Mouse (Mus musculus) T-cell, adult 2 months (primary cell): ENCODE results near the gene Adcy9.
"Not testable (repeated sequence)": the region's sequence is repeated elsewhere in the genome, so short reads cannot be mapped to it uniquely, and the experiment has no call there.

Experiments used
- DNase-seq: peaks from one replicate; pipeline ENCODE4 v3.0.0; 2022; ENCODE audit warnings: low spot score

The Adcy9 gene

DNA sequence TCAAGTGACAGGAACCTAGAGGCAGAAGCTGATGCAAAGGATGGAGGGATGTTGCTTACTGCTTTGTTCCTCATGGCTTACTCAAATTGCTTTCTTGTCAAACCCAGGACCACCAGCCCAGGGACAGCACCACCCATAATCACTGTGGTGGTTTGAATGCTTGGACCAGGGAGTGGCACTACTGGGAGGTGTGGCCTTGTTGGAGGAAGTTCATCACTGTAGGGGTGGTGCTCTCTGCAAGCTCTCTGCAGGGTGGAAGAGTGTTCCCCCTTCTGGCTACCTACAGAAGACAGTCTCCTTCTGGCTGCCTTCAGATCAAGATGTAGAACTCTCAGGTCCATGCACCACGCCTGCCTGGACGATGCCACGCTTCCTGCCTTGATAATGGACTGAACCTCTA is 148.0 kb downstream of the Adcy9 start:
- DNase-seq, result no peak

DNA sequence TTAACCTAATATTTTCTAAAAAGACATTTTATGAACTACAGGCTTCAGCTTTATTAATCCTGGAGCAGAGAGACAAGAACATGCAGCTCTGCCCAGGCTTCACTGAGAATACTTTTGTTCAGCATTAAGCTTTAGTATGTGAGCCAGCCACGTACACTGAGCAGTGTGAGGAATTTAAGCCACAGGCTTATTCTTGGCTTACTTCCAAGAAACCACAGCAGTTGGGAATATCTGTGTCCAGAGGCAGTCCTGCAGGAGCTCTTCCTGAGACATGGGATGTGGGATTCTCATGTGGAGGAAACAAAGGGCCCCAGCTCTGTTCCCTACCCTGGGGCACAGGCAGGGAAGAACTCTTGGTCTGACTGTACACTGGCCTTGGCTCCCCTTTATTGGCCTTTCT is 149.4 kb downstream of the Adcy9 start:
- DNase-seq, result no peak

DNA sequence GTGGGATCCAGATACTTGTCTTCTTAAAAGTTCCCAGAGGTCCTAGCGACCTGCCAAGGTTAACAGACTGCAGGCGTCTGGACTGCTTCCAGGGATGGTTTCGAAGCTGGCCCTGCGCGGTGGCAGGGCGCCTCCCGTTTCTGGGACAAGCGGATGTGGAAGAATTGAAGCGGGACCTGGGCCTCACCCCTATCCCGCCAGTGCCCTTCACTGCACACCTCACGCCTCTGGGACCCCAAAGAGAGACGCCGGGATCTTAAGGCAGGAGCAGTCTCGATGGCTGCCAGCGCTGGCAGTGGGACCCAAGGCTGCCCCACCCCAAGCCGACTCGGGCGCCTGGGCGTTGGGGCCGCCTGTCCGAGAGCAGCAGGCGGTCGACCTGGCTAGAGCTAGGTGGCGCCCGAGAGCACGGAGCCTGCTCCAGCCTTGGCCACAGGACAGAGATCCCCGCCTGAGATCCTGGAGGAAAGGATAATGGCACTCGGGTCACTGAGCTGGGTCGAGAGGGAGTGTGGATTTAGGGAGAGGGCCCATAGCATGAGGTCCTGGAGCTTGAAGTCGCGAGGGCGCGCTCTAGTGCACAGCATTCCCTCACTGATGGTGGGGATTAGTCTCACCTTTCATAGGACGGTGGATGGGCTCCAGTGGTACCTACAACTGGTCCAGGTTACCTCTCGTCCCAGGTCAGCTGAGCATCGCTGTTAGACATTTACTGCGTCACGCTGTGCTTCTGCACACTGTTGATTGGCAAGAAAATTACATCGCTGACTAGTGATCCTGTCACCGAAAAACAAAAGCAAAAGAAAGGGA is 152.2 kb downstream of the Adcy9 start:
- DNase-seq, result peak; percentile 12

DNA sequence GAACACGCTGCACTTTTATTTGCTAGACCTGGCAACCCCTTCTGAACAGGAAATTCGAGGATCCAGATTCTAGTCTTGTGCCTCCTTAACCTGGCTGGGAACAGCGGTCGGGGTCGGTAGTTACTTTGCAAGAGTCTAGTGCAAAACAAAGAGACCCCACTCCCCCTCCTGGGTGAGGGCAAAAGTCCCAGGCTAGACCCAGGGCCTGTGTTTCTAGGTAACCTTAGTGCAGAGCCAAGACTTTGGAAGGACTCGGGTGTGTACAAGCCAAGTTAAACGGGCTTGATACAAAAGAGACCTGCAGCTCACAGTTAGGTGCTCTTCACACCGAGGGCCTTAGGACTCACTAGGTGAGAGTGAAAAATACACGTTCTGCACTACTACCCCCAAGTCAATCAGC is 152.8 kb downstream of the Adcy9 start:
- no peak for DNase-seq

GRCm38 (mm10) chr16:4265351-4265750 is 154.9 kb downstream of the Adcy9 start:
- no peak for DNase-seq

GRCm38 (mm10) chr16:4263486-4263885 is 156.8 kb downstream of the Adcy9 start:
- no peak for DNase-seq

DNA sequence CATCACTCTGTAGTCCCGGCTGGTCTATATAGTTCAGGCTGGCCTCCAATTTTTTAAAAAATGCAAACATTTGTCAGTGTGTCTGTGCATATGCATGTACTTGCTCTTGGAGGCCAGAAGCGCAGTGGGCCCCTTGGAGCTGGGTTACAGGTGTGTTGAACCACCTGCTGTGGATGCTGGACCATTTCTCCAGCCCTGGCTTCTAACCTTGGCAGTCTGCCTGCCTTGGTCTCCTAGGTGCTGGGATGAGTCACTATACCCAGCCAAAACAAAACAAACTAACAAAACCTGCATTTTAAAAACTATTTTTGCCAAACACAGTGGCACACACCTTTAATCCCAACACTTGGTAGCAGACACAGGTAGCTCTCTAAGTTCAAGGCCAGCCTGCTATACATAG is 162.8 kb downstream of the Adcy9 start:
- DNase-seq, result no peak

DNA sequence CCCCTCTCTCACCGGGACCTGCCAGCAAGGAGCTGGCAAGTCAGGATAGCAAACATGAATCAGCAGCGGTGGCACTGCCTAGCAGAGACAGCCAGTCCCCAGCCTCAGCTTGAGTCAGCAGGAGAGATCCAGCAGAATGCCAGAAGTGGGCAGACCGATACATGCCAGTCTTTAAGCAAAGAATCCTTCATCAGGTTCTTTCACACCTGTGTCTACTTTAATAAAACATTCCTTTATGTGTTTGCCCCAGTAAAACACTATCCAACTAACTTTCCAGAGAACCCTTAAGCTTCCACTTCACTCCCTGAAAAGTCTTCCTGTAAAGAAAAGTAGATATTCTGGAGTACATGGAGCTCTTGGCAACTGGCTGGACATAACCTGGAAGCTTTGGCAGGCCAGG is 171.5 kb downstream of the Adcy9 start:
- no peak for DNase-seq

GRCm38 (mm10) chr16:4245241-4245640 is 175.1 kb downstream of the Adcy9 start:
- not testable (repeated sequence) for DNase-seq
